Mouse (Mus musculus) erythroblast, embryonic 14.5 days (primary cell): ENCODE measurements around the gene Adm2.

Source experiments
- GATA1 ChIP-seq: IDR thresholded peaks from 2 replicates; pipeline ENCODE4 v1.6.1; 2012; ENCODE audit warnings: low read length, inconsistent platforms, mixed read lengths
- TAL1 ChIP-seq: IDR thresholded peaks from 3 replicates; pipeline ENCODE4 v1.6.1; 2012; ENCODE audit warnings: low read length, inconsistent platforms, mixed read lengths

GRCm38 (mm10) chr15:89356372-89356771 lies 33.9 kb downstream of the Adm2 start:
- TF ChIP-seq GATA1: 0 out of 2 replicates have a peak, but pooled peaks have one; percentile 12
- no peak for TF ChIP-seq TAL1
